Mouse (Mus musculus): ENCODE data around the gene H2afy2. TPM values are rescaled to one million over a fixed set of nuclear protein-coding genes. Genes with fewer than 3 reads are reported as not detected.

H2afy2 gene
- total RNA-seq, 1 experiment from 2014 or later = 11.3 TPM

DNA sequence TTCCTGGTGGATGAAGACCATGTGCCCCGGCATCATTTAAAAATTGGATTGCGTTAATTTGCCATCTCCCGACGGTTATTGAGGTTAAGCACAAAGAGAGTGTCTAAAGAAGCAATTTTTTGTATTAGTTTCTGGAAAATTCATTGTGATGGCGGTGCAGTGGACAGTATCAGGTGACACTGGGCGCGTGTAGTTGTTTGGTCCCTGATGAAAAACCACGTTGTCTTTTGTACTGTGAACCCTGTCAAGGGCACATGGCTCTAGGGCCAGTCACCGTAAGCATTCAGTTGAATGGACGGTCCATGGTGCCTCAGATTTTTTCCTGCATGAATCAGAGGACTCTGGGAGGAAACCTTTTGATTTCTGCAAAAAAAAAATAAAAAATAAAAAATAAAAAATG is 467 bp upstream of the H2afy2 start:
- no peak for DNase-seq

DNA sequence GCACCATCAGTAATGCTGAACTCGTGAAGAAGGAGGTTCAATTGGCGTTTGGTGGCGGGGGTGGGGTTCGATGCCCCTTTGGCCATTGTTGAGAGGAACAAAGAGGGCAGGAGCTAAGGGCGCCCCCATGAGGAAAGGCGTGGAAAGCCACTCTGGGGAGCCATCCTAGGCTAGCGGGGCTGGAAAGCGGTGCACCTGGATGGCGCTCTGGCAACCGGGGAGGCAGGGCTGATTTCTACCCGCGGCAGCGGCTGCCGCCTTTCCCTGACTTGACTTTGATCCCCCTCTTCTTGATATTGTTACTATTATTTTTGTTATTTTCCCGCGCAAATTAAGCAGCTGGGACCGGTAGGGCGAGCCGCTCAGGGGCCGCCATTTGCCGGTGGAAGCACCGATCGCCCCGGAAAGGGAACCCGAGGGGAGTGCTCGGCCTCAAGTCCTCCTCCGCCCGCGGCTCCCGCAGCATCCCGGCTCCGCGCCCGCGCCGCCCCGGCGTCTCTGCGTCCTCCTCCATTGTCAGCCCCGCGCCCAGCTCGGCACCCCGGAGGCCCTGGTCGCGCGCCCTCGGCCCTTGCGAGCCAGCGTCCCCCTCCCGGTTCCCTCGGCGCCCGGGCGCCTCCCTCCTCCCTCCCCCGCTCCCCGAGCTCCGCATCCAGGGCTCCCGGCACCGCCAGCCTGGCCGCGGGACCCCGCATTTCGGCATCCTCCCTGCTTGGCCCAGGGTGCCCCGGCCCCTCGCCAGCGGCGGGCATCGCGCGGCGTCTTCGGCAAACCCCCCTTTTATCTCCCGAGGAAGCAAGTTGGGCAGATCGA is 942 bp downstream of the H2afy2 start:
- peak; percentile 70 for DNase-seq

DNA sequence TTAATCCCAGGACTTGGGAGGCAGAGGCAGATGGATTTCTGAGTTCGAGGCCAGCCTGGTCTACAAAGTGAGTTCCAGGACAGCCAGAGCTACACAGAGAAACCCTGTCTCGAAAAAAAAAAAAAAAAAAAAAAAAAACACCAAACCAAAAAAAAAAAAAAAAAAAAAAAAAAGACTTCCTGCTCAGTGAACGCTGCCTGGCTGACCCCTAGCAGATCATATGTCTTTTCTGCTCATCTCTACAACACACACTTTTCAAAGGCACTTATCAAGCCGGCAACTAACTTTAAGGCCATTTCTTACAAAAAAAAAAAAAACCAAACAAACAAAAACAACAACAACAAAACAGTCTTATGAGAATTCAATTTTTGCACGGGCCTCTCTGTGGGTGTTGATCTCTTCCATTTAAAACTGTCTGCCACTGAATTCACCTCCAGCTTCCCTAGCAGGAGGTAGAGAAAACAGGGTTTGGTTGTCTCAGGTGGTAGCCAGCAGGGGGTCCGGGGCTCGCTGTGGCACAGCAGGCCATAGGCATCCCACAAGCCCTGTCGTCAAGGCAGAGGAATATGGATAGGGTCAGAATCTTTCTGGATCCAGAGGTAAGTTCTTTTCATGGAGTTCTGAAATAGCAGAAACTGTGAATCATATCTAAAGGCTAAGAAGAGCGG is 2.4 kb downstream of the H2afy2 start:
- no peak for DNase-seq

GRCm38 (mm10) chr10:61766806-61767205 is 17.1 kb downstream of the H2afy2 start:
- no peak for DNase-seq

GRCm38 (mm10) chr10:61765558-61765957 is 18.4 kb downstream of the H2afy2 start:
- no peak for DNase-seq

- DNase-seq = no peak
These were observed 19.3 kb downstream of the H2afy2 start for GRCm38 (mm10) chr10:61764689-61765088.

GRCm38 (mm10) chr10:61759869-61760268 is 24.1 kb downstream of the H2afy2 start:
- peak; percentile 34 for DNase-seq

GRCm38 (mm10) chr10:61758904-61759303 is 25.0 kb downstream of the H2afy2 start:
- DNase-seq = no peak

DNA sequence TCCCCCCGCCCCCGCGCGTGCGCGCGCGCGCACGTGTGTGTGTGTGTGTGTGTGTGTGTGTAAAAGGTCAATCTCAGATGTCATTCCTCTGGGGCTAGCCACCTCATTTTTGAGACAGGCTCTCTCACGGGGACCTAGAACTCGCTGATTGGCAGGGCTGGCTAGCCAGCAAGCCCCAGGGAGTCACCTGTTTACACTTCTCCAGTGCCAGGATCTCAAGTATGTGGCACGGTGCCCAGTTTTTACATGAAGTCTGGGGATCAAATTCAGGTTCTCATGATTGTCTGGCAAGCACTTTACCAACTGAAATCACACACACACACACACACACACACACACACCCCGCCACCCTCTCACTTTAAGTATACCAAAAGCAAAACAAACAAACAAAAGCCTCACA is 26.9 kb downstream of the H2afy2 start:
- DNase-seq = no peak

DNA sequence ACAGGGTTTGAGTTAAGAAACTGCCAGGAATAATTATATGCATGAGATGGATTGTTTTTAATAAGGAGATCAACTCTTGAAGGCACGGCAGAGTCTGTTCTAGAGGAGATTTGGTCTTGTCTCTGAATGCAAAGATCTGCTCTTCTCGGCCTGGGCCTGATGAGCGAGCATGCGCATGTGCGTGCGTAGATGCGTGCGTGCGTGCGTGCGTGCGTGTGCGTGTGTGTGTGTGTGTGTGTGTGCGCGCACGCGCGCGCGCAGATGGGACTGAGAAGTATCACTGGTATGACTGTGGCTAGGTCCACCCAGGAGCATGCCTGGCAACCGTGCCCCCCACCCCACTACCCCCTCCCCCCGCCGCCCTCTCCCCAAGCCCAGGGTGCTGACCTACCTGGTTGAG is 30.9 kb downstream of the H2afy2 start:
- DNase-seq = no peak

DNA sequence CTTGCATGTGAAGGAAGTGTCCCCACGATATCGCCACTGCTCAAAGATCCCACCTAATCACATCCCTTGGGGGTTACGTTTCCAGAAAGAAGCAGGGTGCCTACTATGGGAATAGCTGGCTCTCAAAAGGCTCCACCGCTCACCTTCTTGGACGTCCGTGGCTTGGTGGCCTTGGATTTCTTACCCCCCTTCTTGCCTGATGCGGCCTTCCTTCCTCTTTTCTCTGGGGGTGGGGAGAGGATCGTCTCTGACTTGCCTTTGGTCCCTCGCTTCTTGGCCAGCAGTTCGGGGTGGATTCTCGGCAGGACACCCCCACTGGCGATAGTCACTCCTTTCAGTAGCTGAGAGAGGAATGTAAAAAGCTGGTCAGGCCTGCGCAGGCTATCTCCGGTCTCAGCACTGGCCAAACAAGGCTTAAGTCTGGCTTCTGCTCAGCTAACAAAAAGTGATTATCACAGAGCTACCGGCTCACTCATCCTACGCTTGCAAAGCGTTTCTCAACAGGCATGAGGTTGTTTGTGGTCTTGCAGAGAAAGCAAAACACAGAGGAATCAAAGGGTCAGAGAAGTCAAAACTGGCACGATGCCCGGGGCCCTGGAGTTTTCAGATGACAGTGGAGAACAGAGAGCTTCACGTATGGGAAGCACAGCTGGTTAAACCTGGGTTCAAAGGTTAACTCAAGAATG is 32.3 kb downstream of the H2afy2 start:
- DNase-seq = peak; percentile 50

DNA sequence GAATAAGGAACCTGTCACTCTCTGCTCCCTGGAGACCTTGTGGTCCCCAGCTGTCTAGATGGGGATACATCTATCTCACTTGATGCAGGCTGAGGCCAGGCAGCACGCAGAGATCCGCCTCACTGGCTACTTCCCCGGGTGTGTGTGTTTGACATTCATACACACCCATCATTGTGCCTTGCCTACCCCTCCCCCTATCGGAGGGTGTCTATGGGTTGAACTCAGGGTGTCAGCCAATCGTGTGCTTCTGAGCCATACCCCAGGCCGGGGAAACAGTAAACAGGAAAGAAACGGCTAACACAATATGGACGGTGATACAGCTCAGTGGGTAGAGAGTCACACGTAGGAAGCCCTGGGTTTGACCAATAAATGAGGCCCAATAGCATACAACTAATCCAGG is 33.9 kb downstream of the H2afy2 start:
- no peak for DNase-seq

DNA sequence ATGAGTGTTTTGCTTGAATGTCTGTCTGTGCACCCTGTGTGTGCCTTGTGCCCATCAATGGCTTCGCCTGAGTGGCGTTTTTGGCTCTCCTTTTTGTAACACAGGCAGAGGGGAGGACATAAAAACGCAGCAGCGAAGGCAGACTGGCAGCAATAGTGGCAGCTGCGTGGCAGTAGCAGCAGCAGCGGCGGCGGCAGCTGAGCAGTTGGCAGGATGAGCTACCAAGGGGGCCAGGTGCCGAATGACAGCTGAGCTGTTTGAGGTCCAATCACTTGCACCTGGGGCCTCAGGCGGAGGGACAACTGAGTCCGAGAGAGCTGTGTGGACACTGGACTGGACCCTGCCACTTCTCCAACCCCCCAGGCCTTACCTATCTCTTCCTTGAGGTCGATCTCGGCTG is 36.6 kb downstream of the H2afy2 start:
- DNase-seq = no peak

- no peak for DNase-seq
These were observed 38.8 kb downstream of the H2afy2 start for GRCm38 (mm10) chr10:61745133-61745532.

DNA sequence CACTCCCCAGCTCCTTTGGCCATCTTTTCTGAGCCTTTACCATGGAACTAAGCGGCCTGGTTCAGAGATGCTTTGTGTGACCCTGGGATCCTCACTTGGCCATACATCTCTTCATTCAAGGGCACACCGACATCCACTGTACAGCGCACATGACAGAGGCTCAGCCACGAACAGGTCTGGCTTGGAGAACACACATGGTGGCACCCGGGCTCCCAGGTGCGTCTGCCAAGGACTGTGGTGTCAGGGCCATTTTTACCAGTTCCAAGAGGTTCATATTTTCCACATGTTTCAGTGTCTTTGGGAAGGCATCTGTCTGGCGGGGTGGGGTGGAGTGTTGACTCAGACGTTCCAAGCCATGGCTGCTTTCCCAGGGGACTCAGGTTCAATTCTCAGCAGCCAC is 41.6 kb downstream of the H2afy2 start:
- no peak for DNase-seq

- DNase-seq = no peak
These were observed 42.1 kb downstream of the H2afy2 start for GRCm38 (mm10) chr10:61741873-61742272.

- peak; percentile 39 for DNase-seq
These were observed 42.6 kb downstream of the H2afy2 start for GRCm38 (mm10) chr10:61741306-61741705.

- DNase-seq = no peak
These were observed 45.8 kb downstream of the H2afy2 start for GRCm38 (mm10) chr10:61738126-61738525.

DNA sequence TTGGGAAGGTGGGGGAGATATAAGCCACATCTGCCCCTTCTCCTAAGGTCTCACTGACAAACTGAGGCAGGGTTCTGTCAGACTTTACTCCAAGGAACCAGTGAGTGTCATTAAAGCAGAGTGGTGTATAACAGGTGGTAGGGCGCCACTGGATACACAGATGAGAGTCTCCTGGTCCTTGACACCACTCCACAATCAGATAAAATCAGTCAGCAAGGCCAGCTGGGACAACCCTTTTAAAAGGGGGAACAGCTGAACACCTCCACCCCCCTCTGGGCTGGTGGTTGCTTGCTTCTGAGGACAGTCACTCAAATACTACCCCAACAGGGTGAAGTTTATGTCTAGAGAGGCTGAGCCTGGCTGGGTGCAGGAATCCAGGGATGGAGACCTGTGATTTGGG is 46.4 kb downstream of the H2afy2 start:
- DNase-seq = no peak

- no peak for DNase-seq
These were observed 47.3 kb downstream of the H2afy2 start for GRCm38 (mm10) chr10:61736671-61737078.

- no peak for DNase-seq
These were observed 49.6 kb downstream of the H2afy2 start for GRCm38 (mm10) chr10:61734377-61734776.

- DNase-seq = no peak
These were observed 53.8 kb downstream of the H2afy2 start for GRCm38 (mm10) chr10:61730171-61730570.

DNA sequence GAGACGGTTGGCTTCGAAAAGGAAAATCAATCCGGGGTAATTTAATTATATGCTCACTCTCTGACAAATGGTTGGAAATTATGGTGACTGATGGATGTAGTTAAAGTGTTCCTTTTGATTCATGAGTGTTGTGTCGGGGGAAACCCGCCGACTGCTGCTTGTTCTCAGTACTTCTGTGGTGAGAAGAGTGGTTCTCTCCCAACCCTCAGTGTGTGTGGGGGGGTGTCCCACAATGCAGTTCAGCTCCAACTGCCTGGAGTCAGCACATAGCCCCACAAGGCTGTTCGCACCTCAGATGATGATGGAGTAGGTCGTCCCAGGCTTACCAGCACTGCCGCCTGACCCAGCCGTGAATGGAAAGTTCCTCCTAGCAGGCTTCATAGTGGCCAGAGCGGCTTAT is 54.8 kb downstream of the H2afy2 start:
- DNase-seq = no peak

Data from adrenal gland, postnatal 25 days (tissue).